In genomic region chr19:43939171-43939768, GRCm38 (mm10) we compare ENCODE assay signal across 8 mouse cellular contexts. TPM values are rescaled to one million over a fixed set of nuclear protein-coding genes. Genes with fewer than 3 reads are reported as not detected.
DNase-seq lines count a peak whose midpoint lies in the region; ATAC-seq and TF ChIP-seq lines count a peak whose summit lies in the region.

No protein-coding gene starts in this region.

- peak overlapping the region; percentile 95 for H3K4me3 ChIP-seq in kidney, adult 2 months (ENCODE audit: insufficient read depth, low read depth, low read length)
- H3K4me3 ChIP-seq in hindbrain, embryonic 15.5 days = peak overlapping the region; percentile 80
- H3K4me3 ChIP-seq in midbrain, embryonic 14.5 days (replicated peaks; ENCODE audit: low read depth, low read length) = peak overlapping the region; percentile 77

- TF ChIP-seq POLR2A in kidney, adult 2 months (IDR thresholded peaks at IDR 0.05; ENCODE audit: low read depth, low read length) = no peak

- no peaks in the 10 kb centered on the region for H3K27me3 ChIP-seq in kidney, adult 2 months (replicated peaks; ENCODE audit: control insufficient read depth, insufficient read depth, low read length)
- H3K27me3 ChIP-seq in hindbrain, embryonic 15.5 days = no peaks in the 10 kb centered on the region
- H3K27me3 ChIP-seq in midbrain, embryonic 14.5 days (ENCODE audit: control insufficient read depth, insufficient read depth, low read length) = no peaks in the 10 kb centered on the region

- no peak overlapping the region for H3K27ac ChIP-seq in kidney, adult 2 months (ENCODE audit: insufficient read depth, low read depth, low read length)
- H3K27ac ChIP-seq in hindbrain, embryonic 15.5 days (replicated peaks) = 0 out of 2 replicates have a peak overlapping the region, but pooled peaks have one; percentile 59
- no peak overlapping the region for H3K27ac ChIP-seq in midbrain, embryonic 14.5 days (replicated peaks; ENCODE audit: low read depth, low read length)

- peaks cover 3% of the 10 kb centered on the region for H3K4me1 ChIP-seq in kidney, adult 2 months (ENCODE audit: control insufficient read depth, insufficient read depth, low read length)
- peaks cover 18% of the 10 kb centered on the region for H3K4me1 ChIP-seq in hindbrain, embryonic 15.5 days (replicated peaks)
- H3K4me1 ChIP-seq in midbrain, embryonic 14.5 days (ENCODE audit: control insufficient read depth, insufficient read depth, low read length) = no peaks in the 10 kb centered on the region

- peak overlapping the region; percentile 79 for H3K9ac ChIP-seq in hindbrain, embryonic 15.5 days
- peak overlapping the region; percentile 78 for H3K9ac ChIP-seq in midbrain, embryonic 14.5 days (replicated peaks; ENCODE audit: low read length)

- no peak for DNase-seq in kidney, adult 2 months
- no peak for DNase-seq in kidney, adult 9 months
- DNase-seq in adipocyte (ENCODE audit: low spot score) = peak; percentile 45
- no peak for DNase-seq in midbrain, embryonic 14.5 days
- no peak for DNase-seq in cerebellum, adult 9-11 months
- no peak for DNase-seq in layer of hippocampus, adult 8-10 months (ENCODE audit: low spot score in 2 of 2)

- H3K36me3 ChIP-seq in kidney, adult 2 months (ENCODE audit: control insufficient read depth, insufficient read depth, low read length) = no peaks in the 10 kb centered on the region
- H3K36me3 ChIP-seq in hindbrain, embryonic 15.5 days = no peaks in the 10 kb centered on the region
- no peaks in the 10 kb centered on the region for H3K36me3 ChIP-seq in midbrain, embryonic 14.5 days (ENCODE audit: control insufficient read depth, insufficient read depth, low read length)

- no peaks in the 10 kb centered on the region for H3K9me3 ChIP-seq in hindbrain, embryonic 15.5 days
- no peaks in the 10 kb centered on the region for H3K9me3 ChIP-seq in midbrain, embryonic 14.5 days (ENCODE audit: control insufficient read depth, low read length)

- peak overlapping the region; percentile 78 for H3K4me2 ChIP-seq in hindbrain, embryonic 15.5 days
- peak overlapping the region; percentile 65 for H3K4me2 ChIP-seq in midbrain, embryonic 14.5 days (ENCODE audit: low read length)

- TF ChIP-seq CTCF in kidney, adult 2 months (conservative IDR thresholded peaks at IDR 0.05; ENCODE audit: insufficient read depth, insufficient read length, low read depth, low read length) = no peak

- ATAC-seq in hindbrain, embryonic 15.5 days (ENCODE audit: low FRiP score, low read depth) = no peak
- ATAC-seq in midbrain, embryonic 14.5 days (ENCODE audit: low FRiP score, low TSS enrichment) = no peak
- no peak for ATAC-seq in granulocyte monocyte progenitor cell, adult 5-6 weeks (replicated peaks; ENCODE audit: poor library complexity, severe bottlenecking)

- 8% methylated on average over 16 of the region's 16 CpGs for WGBS in kidney, adult 2 months
- WGBS in hindbrain, embryonic 15.5 days = 28% methylated on average over 16 of the region's 16 CpGs
- WGBS in midbrain, embryonic 14.5 days = 33% methylated on average over 16 of the region's 16 CpGs

RNA-seq across cellular contexts. Expression of gene Dnmbp, which starts 0.7 kb away (rescaled TPM):
- polyA plus RNA-seq in kidney, adult 2 months (2012; rRNA removed) = 13.9 and 15.5 TPM in 2 replicates
- polyA plus RNA-seq in hindbrain, embryonic 15.5 days (2015; fragmentation: Nextera tagmentation; extraction: Ambion mirVana) = 8.4 and 9.1 TPM in 2 replicates
- polyA plus RNA-seq in midbrain, embryonic 14.5 days (2014; fragmentation: Nextera tagmentation; extraction: Ambion mirVana) = 7.2 and 8.6 TPM in 2 replicates
- total RNA-seq in granulocyte monocyte progenitor cell, adult 5-6 weeks (2014; fragmentation: Nextera tagmentation) = 10.5 and 11.9 TPM in 2 replicates
- total RNA-seq in granulocyte monocyte progenitor cell, adult 5-6 weeks (2017) = 7.4 and 8.3 TPM in 2 replicates
- 10 to 100 TPM; 10.8 to 13.3 (median 11.7) TPM for total RNA-seq in layer of hippocampus, adult 8-10 months (2022)

RNA-seq across cellular contexts. Expression of gene Cpn1, which starts 47.1 kb away (rescaled TPM):
- 100 and 103 TPM in 2 replicates for polyA plus RNA-seq in kidney, adult 2 months (2012; rRNA removed)
- 0.25 and 0.26 TPM in 2 replicates for polyA plus RNA-seq in hindbrain, embryonic 15.5 days (2015; fragmentation: Nextera tagmentation; extraction: Ambion mirVana)
- polyA plus RNA-seq in midbrain, embryonic 14.5 days (2014; fragmentation: Nextera tagmentation; extraction: Ambion mirVana) = 0.12 and 0.19 TPM in 2 replicates
- total RNA-seq in granulocyte monocyte progenitor cell, adult 5-6 weeks (2014; fragmentation: Nextera tagmentation) = 0.28 TPM in 1 of 2 replicates, not detected in the other
- total RNA-seq in granulocyte monocyte progenitor cell, adult 5-6 weeks (2017) = 0.47 TPM in 1 of 2 replicates, not detected in the other
- total RNA-seq in layer of hippocampus, adult 8-10 months (2022) = under 1 TPM in 3 of 4 experiments, not detected in 1; 0.27 to 0.37 (median 0.34) TPM

Comparison
In these comparisons a context has a peak if more than half of its experiments do, and no peak if none do; other contexts are left out.
1. RNA of gene Cpn1, which starts 47.1 kb away (polyA plus RNA-seq): 100 to 103 TPM in kidney, adult 2 months; 0.25 to 0.26 TPM in hindbrain, embryonic 15.5 days and 0.12 to 0.19 TPM in midbrain, embryonic 14.5 days; every median in the first group is over 10 times any median in the second.
2. Peak in every context shown above with its lines, with median percentiles within 50 percentile points of each other: H3K4me3 ChIP-seq.